Mouse (Mus musculus): ENCODE data around the gene Rnf222. TPM values are rescaled to one million over a fixed set of nuclear protein-coding genes. Genes with fewer than 3 reads are reported as not detected.

Gene Rnf222
- under 1 TPM in 1 of 2 experiments, not detected in 1; 0.08 TPM for total RNA-seq (2021)

GRCm38 (mm10) chr11:68888253-68888652 lies at the start of gene Rnf222:
TSS of gene Rnf222 (plus strand) at chr11:68888553.
- intact Hi-C loops (cut with DNase I), result no loop called here
- DNase-seq (ENCODE audit: low spot score), result no peak

DNA sequence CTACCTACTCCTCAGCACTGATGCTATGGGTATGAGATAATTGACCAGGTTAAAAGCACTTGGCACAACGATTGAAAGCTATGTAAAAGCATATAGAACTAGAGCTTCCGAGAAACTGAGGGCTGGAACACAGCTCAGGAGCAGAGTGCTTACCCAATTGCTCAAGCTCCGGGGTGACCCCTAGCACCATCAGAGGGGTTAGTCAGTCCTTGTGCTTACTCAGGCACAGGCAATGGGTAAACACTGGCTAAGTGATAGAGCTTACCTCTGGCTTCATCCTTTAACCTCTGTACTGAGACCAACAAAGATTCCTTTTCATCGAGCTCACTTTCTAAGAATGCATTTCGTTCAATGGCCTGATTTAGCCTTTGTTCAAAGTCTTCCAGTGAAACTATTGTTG lies 48.7 kb upstream of the Rnf222 start:
- intact Hi-C loops (cut with DNase I), result loop anchor here (2.0 kb wide), 1 partner anchor 35 kb away; no protein-coding TSS in a partner anchor
- DNase-seq (ENCODE audit: low spot score), result no peak

GRCm38 (mm10) chr11:68850862-68851261 lies 37.5 kb upstream of the Rnf222 start:
- DNase-seq (ENCODE audit: low spot score), result no peak
- intact Hi-C loops (cut with DNase I), result no loop called here

DNA sequence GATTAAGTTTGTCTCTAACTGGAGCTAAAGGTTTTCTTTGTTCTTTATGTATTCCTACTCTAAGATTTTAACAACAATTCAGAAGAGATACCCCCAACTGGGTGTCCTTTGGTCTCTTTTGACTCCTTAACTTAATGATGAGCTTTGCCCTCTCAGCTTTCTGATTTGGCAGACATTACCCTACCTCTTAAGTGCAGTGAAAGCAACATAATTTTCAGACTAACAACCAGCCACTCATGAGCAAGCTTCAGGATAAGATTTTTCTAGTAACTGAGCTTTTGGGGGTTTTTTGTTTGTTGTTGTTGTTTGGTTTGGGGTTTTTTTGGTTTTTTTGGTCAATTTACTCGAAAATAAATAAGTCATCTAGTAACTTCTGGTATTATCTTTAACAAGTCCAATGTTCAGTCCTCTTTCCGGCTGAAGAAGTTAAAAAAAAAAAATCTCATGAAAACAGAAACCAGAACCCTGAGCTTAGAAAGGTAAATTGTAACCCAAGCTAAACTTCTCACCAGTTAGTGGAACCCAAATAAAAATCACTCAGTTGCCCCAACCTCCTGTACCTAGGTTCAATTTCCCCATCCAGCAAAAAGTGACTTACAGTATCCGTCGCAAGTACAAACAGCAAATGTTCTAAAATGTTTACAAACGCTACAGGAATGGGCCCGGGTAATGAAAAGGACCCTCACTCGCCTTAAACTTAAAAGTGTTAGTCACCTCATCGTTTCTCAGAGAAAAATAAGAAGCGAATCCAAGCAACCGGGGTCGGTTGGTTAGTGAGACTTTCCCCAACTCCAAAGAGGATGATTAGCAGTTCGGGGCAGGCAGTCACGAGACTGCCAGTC lies 36.5 kb upstream of the Rnf222 start:
- DNase-seq (ENCODE audit: low spot score), result no peak
- intact Hi-C loops (cut with DNase I), result no loop called here

DNA sequence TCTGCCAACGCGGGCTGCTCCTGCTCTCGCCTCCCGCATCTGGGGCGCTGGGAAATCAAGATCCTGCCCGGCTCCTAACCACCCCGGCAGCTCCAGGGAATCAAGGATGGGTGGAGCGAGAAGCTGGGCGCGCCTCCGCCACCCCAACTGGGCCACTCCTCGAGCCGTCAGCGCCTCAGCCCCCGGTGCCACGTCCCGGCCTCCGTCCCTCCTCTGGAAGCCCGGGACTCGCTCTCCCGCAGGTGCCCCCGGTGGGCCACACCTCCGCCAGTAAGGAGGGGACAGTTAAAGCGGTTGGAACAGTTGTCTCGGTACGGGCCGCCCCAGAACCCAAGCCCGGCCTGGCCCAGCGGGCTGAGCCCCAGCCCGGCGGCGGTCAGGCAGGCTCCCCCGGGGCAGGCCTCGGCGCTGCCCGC lies 35.9 kb upstream of the Rnf222 start:
- peak; percentile 74 for DNase-seq (ENCODE audit: low spot score)
- intact Hi-C loops (cut with DNase I), result no loop called here

GRCm38 (mm10) chr11:68852932-68853409 lies 35.4 kb upstream of the Rnf222 start:
- peak; percentile 100 for DNase-seq (ENCODE audit: low spot score)
- intact Hi-C loops (cut with DNase I), result no loop called here

- intact Hi-C loops (cut with DNase I), result no loop called here
- DNase-seq (ENCODE audit: low spot score), result peak; percentile 65
Measured at GRCm38 (mm10) chr11:68853611-68854401, 34.5 kb upstream of the Rnf222 start.

- DNase-seq (ENCODE audit: low spot score), result no peak
- intact Hi-C loops (cut with DNase I), result no loop called here
Measured at GRCm38 (mm10) chr11:68854621-68855020, 33.7 kb upstream of the Rnf222 start.

GRCm38 (mm10) chr11:68857329-68857728 lies 31.0 kb upstream of the Rnf222 start:
- DNase-seq (ENCODE audit: low spot score), result no peak
- intact Hi-C loops (cut with DNase I), result no loop called here

- DNase-seq (ENCODE audit: low spot score), result no peak
- intact Hi-C loops (cut with DNase I), result no loop called here
Measured at GRCm38 (mm10) chr11:68859943-68860593, 28.3 kb upstream of the Rnf222 start.

GRCm38 (mm10) chr11:68862260-68862659 lies 26.1 kb upstream of the Rnf222 start:
- intact Hi-C loops (cut with DNase I), result no loop called here
- no peak for DNase-seq (ENCODE audit: low spot score)

DNA sequence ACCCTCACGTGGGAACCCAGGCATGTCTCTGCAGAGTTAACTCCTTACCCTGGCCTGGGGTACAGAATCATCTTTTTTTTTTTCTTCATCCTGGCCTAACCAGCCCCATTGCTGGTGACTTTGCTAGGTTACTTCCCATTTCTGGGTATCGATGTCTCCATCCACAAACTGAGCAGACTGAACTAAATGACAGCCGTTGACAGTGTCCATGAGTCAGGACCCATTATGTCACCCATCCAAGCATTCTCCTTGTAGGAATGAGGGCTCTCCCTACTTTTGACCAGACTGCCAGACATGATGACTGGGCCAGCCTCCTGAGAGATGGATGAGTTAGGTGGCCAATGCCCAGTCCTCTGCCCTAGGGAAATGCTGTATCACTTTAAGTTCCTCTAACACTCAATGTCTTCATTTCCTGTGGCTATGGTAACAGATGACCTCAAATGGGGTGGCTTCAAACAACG lies 24.7 kb upstream of the Rnf222 start:
- no peak for DNase-seq (ENCODE audit: low spot score)
- intact Hi-C loops (cut with DNase I), result no loop called here

GRCm38 (mm10) chr11:68864544-68865189 lies 23.7 kb upstream of the Rnf222 start:
- intact Hi-C loops (cut with DNase I), result no loop called here

DNA sequence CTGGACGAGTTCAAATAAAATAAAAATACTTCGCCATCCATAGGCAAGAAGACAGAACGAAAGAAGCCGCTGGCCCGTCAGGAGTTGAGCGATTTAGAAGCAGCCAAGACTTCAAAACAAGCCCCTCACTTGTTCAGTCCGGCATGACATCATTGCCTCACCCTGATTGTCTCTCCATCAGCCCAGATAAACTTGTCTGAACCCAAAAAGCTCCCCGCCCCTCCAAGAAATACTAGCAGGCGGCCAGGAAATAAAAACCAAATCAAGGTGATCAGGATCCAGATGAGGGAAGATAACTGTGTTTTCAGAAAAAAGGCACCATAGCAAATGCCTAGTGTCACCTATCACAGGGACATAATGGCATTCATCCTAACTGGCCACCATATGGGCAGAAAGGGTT lies 17.1 kb upstream of the Rnf222 start:
- DNase-seq (ENCODE audit: low spot score), result no peak
- intact Hi-C loops (cut with DNase I), result no loop called here

More at GRCm38 (mm10) chr11:68864544-68865189, 23.7 kb upstream of the Rnf222 start:
- DNase-seq (ENCODE audit: low spot score), result peak; percentile 76

DNA sequence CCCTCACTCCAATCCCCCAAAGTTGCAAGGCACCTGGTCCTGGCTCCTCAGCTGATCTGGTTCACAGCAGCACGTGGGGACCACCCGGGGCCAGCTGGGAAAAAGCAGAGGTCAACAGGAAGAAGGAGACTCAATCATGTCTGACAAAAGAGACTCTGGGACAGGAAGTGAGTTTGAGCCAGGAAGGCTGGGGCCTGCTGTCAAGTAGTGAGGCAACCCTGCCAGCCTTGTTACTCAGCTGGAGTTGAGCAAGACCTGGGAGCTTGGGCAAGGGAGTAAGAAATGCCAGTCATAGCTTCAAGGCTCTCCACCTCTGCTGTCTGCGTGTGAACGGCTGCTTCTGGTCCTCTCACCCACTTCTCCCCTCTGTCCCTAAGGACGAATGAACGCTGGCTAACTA lies 16.6 kb upstream of the Rnf222 start, which contains the start of gene Ndel1:
TSS of gene Ndel1 (minus strand) at position 111 of the 400 bp plus-strand sequence.
- intact Hi-C loops (cut with DNase I), result no loop called here
- peak; percentile 57 for DNase-seq (ENCODE audit: low spot score)

- no peak for DNase-seq (ENCODE audit: low spot score)
Measured at GRCm38 (mm10) chr11:68874841-68875240, 13.5 kb upstream of the Rnf222 start.

DNA sequence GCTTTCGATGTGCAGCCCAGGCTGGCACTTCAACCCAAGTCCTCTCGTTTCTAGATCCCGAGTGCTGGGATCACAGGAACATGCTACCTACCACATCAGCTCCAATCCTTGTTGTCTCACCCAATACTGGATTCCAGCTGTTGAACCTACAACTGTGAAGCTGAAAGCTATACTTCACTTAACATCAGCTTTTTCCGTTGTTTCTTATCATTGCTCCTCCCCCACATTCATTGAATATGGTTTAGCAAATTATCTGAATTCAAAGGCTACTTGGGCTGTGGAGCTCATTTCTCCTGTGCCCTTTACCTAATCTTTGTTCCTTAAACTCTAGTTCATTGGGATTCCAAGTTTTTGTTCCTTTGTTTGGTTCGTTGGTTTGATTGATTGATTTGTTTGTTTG lies 9.5 kb upstream of the Rnf222 start:
- intact Hi-C loops (cut with DNase I), result loop anchor here (5.0 kb wide), 1 partner anchor 392 kb away; no protein-coding TSS in a partner anchor
- DNase-seq (ENCODE audit: low spot score), result no peak

More at GRCm38 (mm10) chr11:68874841-68875240, 13.5 kb upstream of the Rnf222 start:
- intact Hi-C loops (cut with DNase I), result loop anchor here (1.0 to 5.0 kb wide), 4 partner anchors 36 to 388 kb away; no protein-coding TSS in a partner anchor

DNA sequence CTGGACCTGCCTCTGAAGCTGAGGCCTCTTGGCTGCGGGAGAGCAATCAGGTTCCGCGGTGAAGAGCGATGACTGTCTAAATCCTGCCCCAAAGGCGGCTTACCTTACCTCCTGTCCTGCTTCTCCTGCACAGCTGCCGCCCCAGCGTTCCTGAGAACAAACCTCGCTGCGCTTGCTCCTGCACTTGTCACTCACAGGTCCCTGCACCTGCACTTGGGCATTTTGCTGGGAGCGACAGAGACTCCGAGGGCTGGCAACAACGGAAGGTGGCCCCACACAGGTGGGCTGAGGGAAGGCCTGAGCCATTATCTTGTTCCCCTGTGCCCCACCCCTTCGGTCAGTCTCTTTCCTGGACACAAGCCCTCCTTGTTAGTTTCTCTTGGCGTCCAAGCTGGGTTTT lies 6.2 kb upstream of the Rnf222 start:
- intact Hi-C loops (cut with DNase I), result no loop called here

DNA sequence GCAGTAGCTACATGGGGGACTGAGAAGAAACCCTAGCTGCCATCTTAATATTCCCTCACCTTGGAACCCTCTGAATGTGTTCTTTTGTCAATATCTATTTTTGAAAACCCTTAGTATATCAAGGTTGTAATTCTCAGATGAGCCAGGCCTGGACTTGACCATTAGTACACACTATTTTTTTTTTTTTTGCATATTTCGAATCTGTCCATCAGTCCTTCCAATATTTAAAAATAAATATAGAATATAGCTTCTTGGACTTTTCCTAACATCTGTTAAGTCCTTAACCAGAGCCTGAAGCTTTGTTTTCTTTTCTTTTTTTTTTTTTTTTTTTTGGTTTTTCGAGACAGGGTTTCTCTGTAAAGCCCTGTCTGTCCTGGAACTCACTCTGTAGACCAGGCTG lies 4.5 kb upstream of the Rnf222 start:
- intact Hi-C loops (cut with DNase I), result no loop called here
- no peak for DNase-seq (ENCODE audit: low spot score)

More for the DNA sequence above, 6.2 kb upstream of the Rnf222 start:
- DNase-seq (ENCODE audit: low spot score), result no peak

Data from heart, postnatal 25 days (tissue).